Mouse (Mus musculus): ENCODE data around the gene Zfp787. TPM values are rescaled to one million over a fixed set of nuclear protein-coding genes. Genes with fewer than 3 reads are reported as not detected.
A peak's percentile ranks its signal among the peaks of the same experiment; 100 is the strongest.
"Not testable (repeated sequence)": the region's sequence is repeated elsewhere in the genome, so short reads cannot be mapped to it uniquely, and the experiment has no call there.

Gene Zfp787
- total RNA-seq (2014; fragmentation: Nextera tagmentation) (21.9 and 43.6 TPM in 2 replicates), total RNA-seq (2017) (16.7 and 17.3 TPM in 2 replicates)

- peak; percentile 76 for ATAC-seq (replicated peaks; ENCODE audit: low FRiP score, low TSS enrichment, poor library complexity, severe bottlenecking)
Measured at GRCm38 (mm10) chr7:6155901-6156411, at the start of gene Zfp787. Gene Zfp787 (minus strand): TSS chr7:6155997.

GRCm38 (mm10) chr7:6204200-6204599, 48.4 kb upstream of the Zfp787 start:
- no peak for ATAC-seq (replicated peaks; ENCODE audit: low FRiP score, low TSS enrichment, poor library complexity, severe bottlenecking)

- ATAC-seq (replicated peaks; ENCODE audit: low FRiP score, low TSS enrichment, poor library complexity, severe bottlenecking) = no peak
Measured at GRCm38 (mm10) chr7:6196790-6197189, 41.0 kb upstream of the Zfp787 start, which contains the start of gene Galp. Gene Galp (plus strand): TSS chr7:6197090.

- 0 out of 2 replicates have a peak, but pooled peaks have one; percentile 46 for ATAC-seq (replicated peaks; ENCODE audit: low FRiP score, low TSS enrichment, poor library complexity, severe bottlenecking)
Measured at GRCm38 (mm10) chr7:6195777-6196176, 40.0 kb upstream of the Zfp787 start.

- peak; percentile 79 for ATAC-seq (replicated peaks; ENCODE audit: low FRiP score, low TSS enrichment, poor library complexity, severe bottlenecking)
Measured at GRCm38 (mm10) chr7:6194129-6194528, 38.3 kb upstream of the Zfp787 start.

- peak; percentile 59 for ATAC-seq (replicated peaks; ENCODE audit: low FRiP score, low TSS enrichment, poor library complexity, severe bottlenecking)
Measured at GRCm38 (mm10) chr7:6191376-6191775, 35.6 kb upstream of the Zfp787 start.

GRCm38 (mm10) chr7:6189542-6189941, 33.7 kb upstream of the Zfp787 start:
- ATAC-seq (replicated peaks; ENCODE audit: low FRiP score, low TSS enrichment, poor library complexity, severe bottlenecking) = no peak

GRCm38 (mm10) chr7:6186756-6187155, 31.0 kb upstream of the Zfp787 start:
- no peak for ATAC-seq (replicated peaks; ENCODE audit: low FRiP score, low TSS enrichment, poor library complexity, severe bottlenecking)

GRCm38 (mm10) chr7:6186176-6186575, 30.4 kb upstream of the Zfp787 start:
- no peak for ATAC-seq (replicated peaks; ENCODE audit: low FRiP score, low TSS enrichment, poor library complexity, severe bottlenecking)

GRCm38 (mm10) chr7:6185391-6185790, 29.6 kb upstream of the Zfp787 start:
- ATAC-seq (replicated peaks; ENCODE audit: low FRiP score, low TSS enrichment, poor library complexity, severe bottlenecking) = no peak

- no peak for ATAC-seq (replicated peaks; ENCODE audit: low FRiP score, low TSS enrichment, poor library complexity, severe bottlenecking)
Measured at GRCm38 (mm10) chr7:6184521-6184920, 28.7 kb upstream of the Zfp787 start.

- no peak for ATAC-seq (replicated peaks; ENCODE audit: low FRiP score, low TSS enrichment, poor library complexity, severe bottlenecking)
Measured at GRCm38 (mm10) chr7:6183802-6184201, 28.0 kb upstream of the Zfp787 start.

- ATAC-seq (replicated peaks; ENCODE audit: low FRiP score, low TSS enrichment, poor library complexity, severe bottlenecking) = peak; percentile 85
Measured at GRCm38 (mm10) chr7:6182882-6183281, 27.1 kb upstream of the Zfp787 start.

- no peak for ATAC-seq (replicated peaks; ENCODE audit: low FRiP score, low TSS enrichment, poor library complexity, severe bottlenecking)
Measured at GRCm38 (mm10) chr7:6179013-6179412, 23.2 kb upstream of the Zfp787 start.

GRCm38 (mm10) chr7:6174365-6174987, 18.7 kb upstream of the Zfp787 start:
- not testable (repeated sequence) for ATAC-seq (replicated peaks; ENCODE audit: low FRiP score, low TSS enrichment, poor library complexity, severe bottlenecking)

GRCm38 (mm10) chr7:6173872-6174271, 18.1 kb upstream of the Zfp787 start:
- ATAC-seq (replicated peaks; ENCODE audit: low FRiP score, low TSS enrichment, poor library complexity, severe bottlenecking) = no peak

GRCm38 (mm10) chr7:6172674-6173244, 17.0 kb upstream of the Zfp787 start:
- peak; percentile 7; the same call in 1 of the 2 replicates for ATAC-seq (replicated peaks; ENCODE audit: low FRiP score, low TSS enrichment, poor library complexity, severe bottlenecking)

- ATAC-seq (replicated peaks; ENCODE audit: low FRiP score, low TSS enrichment, poor library complexity, severe bottlenecking) = peak; percentile 77
Measured at GRCm38 (mm10) chr7:6172006-6172649, 16.3 kb upstream of the Zfp787 start, which contains the start of gene Zfp444. Gene Zfp444 (plus strand): TSS chr7:6172226.

- ATAC-seq (replicated peaks; ENCODE audit: low FRiP score, low TSS enrichment, poor library complexity, severe bottlenecking) = peak; percentile 69
Measured at GRCm38 (mm10) chr7:6171444-6172005, 15.7 kb upstream of the Zfp787 start.

GRCm38 (mm10) chr7:6170871-6171270, 15.1 kb upstream of the Zfp787 start:
- ATAC-seq (replicated peaks; ENCODE audit: low FRiP score, low TSS enrichment, poor library complexity, severe bottlenecking) = no peak
